Mouse (Mus musculus) megakaryocyte, adult 5-6 weeks (primary cell): ENCODE results near the gene Tmbim1. TPM values are rescaled to one million over a fixed set of nuclear protein-coding genes. Genes with fewer than 3 reads are reported as not detected.

Experiments used
- ATAC-seq: 2 replicates; pipeline ENCODE4 v1.8.0; 2016; ENCODE audit warnings: mild to moderate bottlenecking, inconsistent platforms; ENCODE audit not compliant: poor library complexity, severe bottlenecking
- total RNA-seq, 2 experiments: library from RNA; stranded (forward) in 1 of 2; stranded (reverse) in 1 of 2; fragments of 153-499, 151-499 nt in 1 of 2; fragments of 221-1000, 200-1000 nt in 1 of 2; gene quantifications; 2 replicates each; pipeline versions ENCODE4 v1.2.3 to v1.2.4; 2015 to 2017

Tmbim1 gene
- total RNA-seq, 2 experiments from 2014 or later = 13.8 to 15.5 TPM

- ATAC-seq = no peak
These were observed 24.7 kb downstream of the Tmbim1 start for GRCm38 (mm10) chr1:74280591-74281325.

- ATAC-seq = no peak
These were observed 26.4 kb downstream of the Tmbim1 start for GRCm38 (mm10) chr1:74278988-74279387.

GRCm38 (mm10) chr1:74278538-74278937 is 26.9 kb downstream of the Tmbim1 start, which contains the start of gene Gpbar1:
TSS of gene Gpbar1 (plus strand) at chr1:74278550.
- ATAC-seq = no peak

GRCm38 (mm10) chr1:74277883-74278537 is 27.4 kb downstream of the Tmbim1 start:
- no peak for ATAC-seq

- ATAC-seq = no peak
These were observed 28.4 kb downstream of the Tmbim1 start for GRCm38 (mm10) chr1:74277041-74277440.

- no peak for ATAC-seq
These were observed 30.4 kb downstream of the Tmbim1 start for GRCm38 (mm10) chr1:74275015-74275414.

- ATAC-seq = no peak
These were observed 33.8 kb downstream of the Tmbim1 start for GRCm38 (mm10) chr1:74271659-74272058.

- ATAC-seq = no peak
These were observed 36.7 kb downstream of the Tmbim1 start for GRCm38 (mm10) chr1:74268750-74269149.

GRCm38 (mm10) chr1:74262510-74262909 is 42.9 kb downstream of the Tmbim1 start:
- no peak for ATAC-seq

GRCm38 (mm10) chr1:74256782-74257181 is 48.6 kb downstream of the Tmbim1 start:
- no peak for ATAC-seq

GRCm38 (mm10) chr1:74255704-74256345 is 49.6 kb downstream of the Tmbim1 start:
- no peak for ATAC-seq

- peak; percentile 53 for ATAC-seq
These were observed 55.3 kb downstream of the Tmbim1 start for GRCm38 (mm10) chr1:74250096-74250495.

GRCm38 (mm10) chr1:74249331-74249980 is 56.0 kb downstream of the Tmbim1 start:
- no peak for ATAC-seq

GRCm38 (mm10) chr1:74248799-74249198 is 56.6 kb downstream of the Tmbim1 start:
- ATAC-seq = peak; percentile 98

- ATAC-seq = no peak
These were observed 59.9 kb downstream of the Tmbim1 start for GRCm38 (mm10) chr1:74245525-74245924.

GRCm38 (mm10) chr1:74240832-74241231 is 64.6 kb downstream of the Tmbim1 start:
- no peak for ATAC-seq

- no peak for ATAC-seq
These were observed 65.1 kb downstream of the Tmbim1 start for GRCm38 (mm10) chr1:74240311-74240710.

- ATAC-seq = no peak
These were observed 65.8 kb downstream of the Tmbim1 start for GRCm38 (mm10) chr1:74239618-74240017.

- ATAC-seq = no peak
These were observed 66.3 kb downstream of the Tmbim1 start for GRCm38 (mm10) chr1:74239162-74239561.
